In the genomic region with DNA sequence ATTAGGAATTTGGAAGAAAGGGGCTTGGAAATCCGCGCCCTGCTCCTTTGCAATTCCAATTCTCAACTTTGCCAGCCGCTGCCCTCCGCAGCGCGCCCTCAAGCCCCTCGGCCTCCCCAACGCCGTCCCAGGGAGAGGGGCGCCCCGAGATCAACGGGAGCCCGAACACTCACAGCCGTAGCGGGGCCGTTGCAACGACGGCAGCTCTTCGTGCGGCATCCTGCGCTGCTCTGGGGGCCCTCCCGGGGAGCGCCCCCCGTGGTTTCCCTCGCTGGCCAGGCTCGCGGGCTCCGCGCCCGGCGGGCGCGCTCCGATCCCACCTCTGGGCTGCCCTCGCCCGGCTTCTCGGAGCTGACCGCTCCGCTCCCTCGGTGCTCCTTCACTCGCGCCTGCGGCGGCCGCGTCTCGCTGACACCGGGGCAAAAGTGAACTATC, we compare ENCODE assay signal across 8 mouse cellular contexts. TPM values are rescaled to one million over a fixed set of nuclear protein-coding genes. Genes with fewer than 3 reads are reported as not detected.
DNase-seq lines count a peak whose midpoint lies in the region; ATAC-seq lines count a peak whose summit lies in the region.

Gene Iqgap2 (minus strand): TSS at position 432 of the 435 bp plus-strand sequence.

- peak; percentile 78 for ATAC-seq in midbrain, embryonic 16.5 days

- no peaks in the 10 kb centered on the region for H3K9me3 ChIP-seq in erythroblast, embryonic 14.5 days (ENCODE audit: control insufficient read depth, low read length)
- no peaks in the 10 kb centered on the region for H3K9me3 ChIP-seq in midbrain, embryonic 16.5 days (replicated peaks; ENCODE audit: control insufficient read depth, low read length, poor library complexity, severe bottlenecking)

- intact Hi-C loops in left cerebral cortex, postnatal 4 days (cut with DNase I), result loop anchor here (5.0 kb wide), 1 partner anchor 154 kb away; no protein-coding TSS in a partner anchor

- no peak for DNase-seq in left cerebral cortex, adult 18-20 months (ENCODE audit: low spot score in 2 of 2)
- DNase-seq in left cerebral cortex, postnatal 4 days, result no peak
- DNase-seq in adrenal gland, postnatal 14 days, result no peak
- DNase-seq in layer of hippocampus, postnatal 25 days (ENCODE audit: extremely low spot score in 1 of 2, low spot score in 1 of 2), result no peak
- no peak for DNase-seq in cerebellum, postnatal 36 days
- DNase-seq in lung, postnatal 4 days, result no peak

- H3K9ac ChIP-seq in midbrain, embryonic 16.5 days (ENCODE audit: low read depth, low read length), result peak within 1 kb of the TSS; percentile 72

- H3K36me3 ChIP-seq in erythroblast, embryonic 14.5 days (ENCODE audit: control insufficient read depth), result no peaks in the 10 kb centered on the region; the same call in 1 of the 2 replicates
- no peaks in the 10 kb centered on the region for H3K36me3 ChIP-seq in midbrain, embryonic 16.5 days (ENCODE audit: control insufficient read depth, insufficient read depth, low read length)

- no peak within 1 kb of the TSS for H3K27ac ChIP-seq in midbrain, embryonic 16.5 days (ENCODE audit: low read length)

- WGBS in midbrain, embryonic 16.5 days, result under 1% methylated on average over 44 of the region's 48 CpGs

- H3K4me3 ChIP-seq in erythroblast, embryonic 14.5 days (replicated peaks), result peak within 1 kb of the TSS; percentile 76
- H3K4me3 ChIP-seq in midbrain, embryonic 16.5 days (ENCODE audit: low read depth, low read length), result peak within 1 kb of the TSS; percentile 71

- peaks cover 31% of the 10 kb centered on the region for H3K4me1 ChIP-seq in erythroblast, embryonic 14.5 days (ENCODE audit: control insufficient read depth)
- H3K4me1 ChIP-seq in midbrain, embryonic 16.5 days (ENCODE audit: control insufficient read depth, insufficient read depth, low read length), result peaks cover 16% of the 10 kb centered on the region

- peak within 1 kb of the TSS; percentile 93 for H3K4me2 ChIP-seq in midbrain, embryonic 16.5 days (ENCODE audit: low read length)

- peaks cover 22% of the 10 kb centered on the region for H3K27me3 ChIP-seq in erythroblast, embryonic 14.5 days (ENCODE audit: control insufficient read depth)
- no peaks in the 10 kb centered on the region for H3K27me3 ChIP-seq in midbrain, embryonic 16.5 days (ENCODE audit: control insufficient read depth, insufficient read depth, low read depth, low read length)

RNA-seq across cellular contexts. Expression of gene Iqgap2, which starts in this region (rescaled TPM):
- 10 to 100 TPM; 16.1 to 19.7 TPM for total RNA-seq in left cerebral cortex, adult 18-20 months (2021)
- total RNA-seq in left cerebral cortex, postnatal 4 days (2021), result 1 to 10 TPM; 6.6 to 7.1 TPM
- 107 and 111 TPM in 2 replicates for total RNA-seq in adrenal gland, postnatal 14 days (2021)
- polyA plus RNA-seq in erythroblast, embryonic 14.5 days (2012), result 0.16 and 0.17 TPM in 2 replicates
- total RNA-seq in layer of hippocampus, postnatal 25 days (2021), result 10 to 100 TPM; 82.0 to 83.5 TPM
- polyA plus RNA-seq in midbrain, embryonic 16.5 days (2015; fragmentation: Nextera tagmentation; extraction: Ambion mirVana), result 3.0 and 3.5 TPM in 2 replicates
